Mouse (Mus musculus): Measurements from ENCODE around the gene Gdap2. TPM values are rescaled to one million over a fixed set of nuclear protein-coding genes. Genes with fewer than 3 reads are reported as not detected.

Gene Gdap2
- polyA plus RNA-seq (2015; fragmentation: Nextera tagmentation; extraction: Ambion mirVana) = 16.1 and 17.3 TPM in 2 replicates

GRCm38 (mm10) chr3:100162315-100163105 is at the start of gene Gdap2, which contains the start of gene Wdr3:
Gdap2 (plus strand) TSS chr3:100162381.
Wdr3 (minus strand) TSS chr3:100162407.

Other genes with a start within 250 kb of the Gdap2 start
- 13.3 and 14.2 TPM in 2 replicates for gene Wdr3, start within 50 bp of the Gdap2 start, polyA plus RNA-seq (2015; fragmentation: Nextera tagmentation; extraction: Ambion mirVana)